Mouse (Mus musculus) thymus, postnatal 10 days (tissue): ENCODE data around the gene Polrmt.
A peak's percentile ranks its signal among the peaks of the same experiment; 100 is the strongest.
"Not testable (repeated sequence)": the region's sequence is repeated elsewhere in the genome, so short reads cannot be mapped to it uniquely, and the experiment has no call there.

ENCODE experiments used
- DNase-seq, 2 experiments: peaks; one replicate each; pipeline ENCODE4 v3.0.0; 2021; ENCODE audit warnings: low spot score in 2 of 2

Polrmt gene

DNA sequence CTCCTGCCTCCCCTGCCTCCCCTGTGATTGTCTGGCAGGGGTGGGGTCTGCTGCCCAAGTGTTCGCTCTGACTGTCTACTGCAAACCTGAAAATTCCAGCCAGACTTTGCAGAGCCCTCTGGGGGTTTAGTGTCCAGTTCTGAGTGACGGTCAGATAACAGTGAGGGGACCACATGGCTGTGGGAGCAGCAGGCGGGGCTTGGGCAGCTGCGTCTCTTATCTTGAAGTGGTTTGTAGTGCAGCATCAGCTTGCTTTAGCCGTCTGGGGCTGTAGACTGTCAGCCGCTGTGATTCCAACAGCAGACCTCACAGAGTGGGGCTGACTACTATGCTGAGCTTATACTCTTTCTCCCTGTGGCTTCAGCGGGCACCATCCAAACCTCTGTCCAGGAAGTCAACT is 37.1 kb downstream of the Polrmt start:
- DNase-seq: no peak

- DNase-seq: no peak
These were observed 37.7 kb downstream of the Polrmt start for GRCm38 (mm10) chr10:79708668-79709067.

- no peak for DNase-seq
These were observed 38.6 kb downstream of the Polrmt start for GRCm38 (mm10) chr10:79707759-79708158.

DNA sequence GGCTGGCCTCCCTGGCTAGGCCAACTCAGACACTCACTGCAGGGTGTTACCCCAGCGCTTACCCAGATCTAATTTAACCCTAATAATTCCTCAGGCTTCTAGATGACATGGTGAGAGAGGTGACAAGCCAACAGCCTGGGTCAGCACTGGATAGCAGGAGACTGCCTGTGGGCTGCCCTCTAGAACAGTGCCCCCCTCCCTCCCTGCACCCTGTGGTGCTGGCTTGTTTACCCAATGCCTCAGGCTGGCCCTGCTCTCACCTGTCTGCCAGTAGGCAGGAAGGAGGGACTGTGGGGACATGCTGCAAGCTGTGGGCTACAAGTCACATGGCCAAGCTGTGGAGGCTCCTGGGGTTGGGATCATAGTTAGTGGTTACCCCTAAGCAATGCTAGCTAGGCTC is 39.2 kb downstream of the Polrmt start:
- DNase-seq: no peak

DNA sequence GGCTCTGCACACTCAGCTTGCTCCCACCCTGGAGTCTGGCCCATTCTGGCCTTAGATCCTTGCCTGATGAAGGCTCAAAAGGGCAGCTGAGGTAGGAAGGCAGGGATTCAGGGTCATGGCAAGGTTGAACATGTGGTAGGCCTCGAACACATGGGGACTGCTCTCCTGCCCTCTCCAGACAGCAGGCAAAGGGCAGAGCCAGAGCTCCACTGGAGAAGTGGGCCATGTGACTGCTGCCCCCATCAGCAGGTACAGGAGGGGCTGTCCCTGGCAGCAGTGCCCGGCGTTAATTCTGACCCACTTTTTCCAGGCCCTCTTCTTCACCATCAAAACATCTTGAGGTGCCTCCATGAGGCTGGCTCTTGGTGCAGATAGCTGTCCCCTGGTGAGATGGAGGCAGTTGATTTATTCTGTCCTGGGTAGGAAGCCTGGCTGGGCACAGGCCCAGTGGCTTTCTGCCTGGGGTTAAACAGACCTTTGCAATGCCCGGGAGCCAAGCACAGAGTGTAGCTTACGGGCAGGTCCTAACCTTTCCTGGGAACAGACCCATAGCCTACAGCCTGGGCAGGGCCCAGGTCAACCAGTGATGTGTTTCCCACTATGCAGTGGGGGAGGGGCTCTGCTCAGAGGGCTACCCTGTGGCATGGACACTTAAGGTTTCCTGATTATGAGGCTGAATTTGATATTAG is 39.8 kb downstream of the Polrmt start:
- no peak for DNase-seq

GRCm38 (mm10) chr10:79705951-79706350 is 40.4 kb downstream of the Polrmt start:
- DNase-seq: no peak

DNA sequence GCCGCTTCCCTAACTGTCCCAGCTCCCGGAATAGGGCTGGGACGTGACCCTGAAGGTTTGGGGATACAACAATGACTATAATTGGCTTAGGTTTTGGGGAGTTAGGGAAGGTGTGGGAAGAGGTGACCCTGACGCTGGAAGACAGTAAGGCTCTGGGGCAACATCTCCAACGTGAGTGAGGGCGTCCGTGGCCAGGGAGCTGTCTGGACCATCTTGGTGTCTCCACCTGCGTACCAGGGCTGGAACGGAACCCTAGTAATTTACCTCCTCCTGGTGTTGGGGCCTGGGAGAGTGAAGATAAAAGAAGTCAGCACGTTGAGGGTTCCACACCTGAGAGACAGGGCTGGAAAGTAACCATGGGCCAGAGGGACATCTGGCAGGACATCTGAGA is 41.4 kb downstream of the Polrmt start:
- DNase-seq: no peak

GRCm38 (mm10) chr10:79704065-79704969 is 42.1 kb downstream of the Polrmt start, which contains the start of gene Bsg:
Bsg (plus strand) TSS chr10:79704491.
- DNase-seq: peak; percentile 96 to 97

- no peak for DNase-seq
These were observed 42.8 kb downstream of the Polrmt start for GRCm38 (mm10) chr10:79703541-79703940.

GRCm38 (mm10) chr10:79702970-79703369 is 43.4 kb downstream of the Polrmt start:
- not testable (repeated sequence) for DNase-seq

- DNase-seq: no peak
These were observed 44.8 kb downstream of the Polrmt start for GRCm38 (mm10) chr10:79701443-79702129.

DNA sequence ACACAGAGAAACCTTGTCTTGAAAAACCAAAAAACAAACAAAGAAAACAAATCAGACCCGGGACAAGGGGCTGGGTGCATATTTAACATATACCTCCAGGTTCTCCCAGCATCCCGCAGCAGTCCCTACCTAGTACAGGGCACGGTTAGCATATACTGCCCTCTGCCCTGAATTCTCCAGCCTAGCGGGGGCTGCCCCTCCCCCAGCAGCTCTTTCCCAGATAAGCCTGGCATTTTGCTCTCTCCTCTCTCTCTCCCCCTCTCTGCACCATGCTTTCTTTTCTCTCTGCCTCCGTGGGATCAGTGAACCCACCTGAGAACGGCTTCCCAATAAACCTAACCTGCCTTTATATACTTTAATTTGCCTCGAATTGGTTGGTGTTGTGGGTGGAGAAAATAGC is 45.7 kb downstream of the Polrmt start:
- DNase-seq: no peak

- DNase-seq: no peak
These were observed 47.9 kb downstream of the Polrmt start for GRCm38 (mm10) chr10:79698459-79698858.

GRCm38 (mm10) chr10:79697916-79698315 is 48.5 kb downstream of the Polrmt start:
- no peak for DNase-seq

- DNase-seq: no peak
These were observed 50.2 kb downstream of the Polrmt start for GRCm38 (mm10) chr10:79696129-79696651.

DNA sequence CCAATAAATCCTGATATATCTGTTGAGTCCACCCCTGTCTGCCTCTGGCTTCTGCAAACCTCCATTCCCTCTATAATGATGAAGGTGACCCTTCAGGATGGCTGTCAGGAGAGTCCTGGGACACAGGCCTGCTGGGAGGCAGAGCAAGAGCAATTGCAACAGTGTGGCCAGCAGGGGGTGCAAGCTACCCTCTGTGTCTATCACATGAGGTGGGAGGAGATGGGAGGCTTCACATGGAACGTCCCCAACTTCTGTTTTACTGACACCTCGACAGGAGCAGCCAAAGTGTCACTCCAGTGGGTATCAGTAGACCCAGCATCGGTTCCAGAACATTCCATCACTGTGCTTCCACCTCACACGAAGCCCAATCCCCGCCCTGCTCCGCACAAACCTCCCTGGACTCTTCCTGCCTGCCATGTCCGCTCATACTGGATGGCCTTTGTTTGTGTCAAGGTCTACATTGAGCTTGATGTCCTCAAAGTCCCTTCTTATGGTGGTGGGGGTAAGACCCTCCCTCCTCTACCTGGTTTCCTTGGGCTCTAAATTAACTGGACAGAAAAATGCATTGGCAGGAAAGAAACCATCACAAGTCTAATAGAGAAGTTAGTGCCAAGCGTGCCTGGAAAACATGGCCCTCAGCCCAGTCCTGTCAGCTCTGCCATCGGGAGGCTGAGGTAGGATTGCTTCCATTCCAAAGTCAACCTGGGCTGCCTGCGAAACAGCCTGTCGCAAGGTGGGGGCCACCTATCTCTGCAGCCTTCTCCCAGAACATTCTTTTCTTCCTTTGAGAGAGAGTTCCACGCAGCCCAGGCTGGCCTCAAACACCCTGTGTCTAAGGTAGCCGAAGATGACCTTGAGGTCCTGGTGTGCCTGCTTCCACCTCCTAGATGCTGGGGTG is 50.9 kb downstream of the Polrmt start:
- peak; percentile 45 to 84 for DNase-seq

GRCm38 (mm10) chr10:79694379-79694655 is 52.1 kb downstream of the Polrmt start:
- no peak for DNase-seq

DNA sequence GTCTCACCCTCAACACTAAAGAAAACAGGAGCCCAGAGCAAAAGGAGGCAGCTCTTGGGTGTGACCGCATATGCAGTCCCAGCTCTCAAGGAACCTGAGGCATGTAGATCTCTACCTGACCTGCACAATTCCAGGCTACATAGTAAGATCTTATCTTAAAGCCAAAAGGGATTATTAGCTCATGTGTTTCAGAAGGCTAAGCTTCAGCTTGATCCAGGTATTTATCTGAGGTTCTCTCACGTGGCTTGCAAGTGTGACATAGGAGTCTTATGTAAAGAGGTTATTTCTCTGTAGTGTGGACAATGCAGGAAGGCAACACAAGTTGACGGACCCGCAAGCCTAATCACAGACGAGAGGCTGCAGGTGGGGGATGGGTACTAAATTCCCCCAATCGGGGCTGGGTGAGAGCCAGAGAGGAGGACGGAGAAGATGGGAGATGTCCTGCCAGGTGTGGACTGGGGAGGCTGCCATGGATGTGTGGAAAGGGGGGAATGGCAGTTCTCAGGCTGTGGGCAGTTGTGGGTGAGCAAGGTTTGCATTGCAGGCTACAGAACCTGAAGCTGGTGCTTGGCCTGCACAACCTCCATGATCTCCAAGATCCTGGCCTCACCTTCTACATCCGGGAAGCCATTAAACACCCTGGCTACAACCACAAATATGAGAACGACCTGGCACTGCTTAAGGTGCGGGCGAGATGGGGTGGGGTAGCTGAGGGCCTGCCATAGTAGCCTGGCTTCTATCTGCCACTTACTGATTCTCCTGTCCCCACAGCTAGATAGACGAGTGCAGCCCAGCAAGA is 52.6 kb downstream of the Polrmt start:
- DNase-seq: no peak

- no peak for DNase-seq
These were observed 54.3 kb downstream of the Polrmt start for GRCm38 (mm10) chr10:79691986-79692548.

DNA sequence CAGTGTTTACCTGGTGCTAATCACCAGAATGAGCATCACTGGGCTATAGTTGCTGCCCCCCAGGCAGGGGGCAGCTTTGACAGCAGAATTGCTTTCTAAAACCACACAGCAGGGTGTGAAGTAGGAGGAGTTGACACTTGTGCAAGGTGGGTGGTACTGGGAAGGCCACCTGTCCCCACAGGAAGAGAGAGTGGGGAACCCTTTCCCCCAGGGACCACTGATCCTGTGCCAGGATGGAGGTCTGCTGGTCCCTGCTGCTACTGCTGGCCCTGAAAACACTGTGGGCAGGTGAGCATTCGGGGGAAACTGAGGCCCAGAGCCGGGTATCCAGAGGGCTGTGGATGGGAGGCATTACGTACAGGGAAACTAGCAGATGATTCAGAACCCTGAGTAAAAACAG is 57.2 kb downstream of the Polrmt start:
- DNase-seq: no peak
